Mouse (Mus musculus) monocyte, adult 5-6 weeks (primary cell): ENCODE measurements around the gene Muc1. TPM values are rescaled to one million over a fixed set of nuclear protein-coding genes. Genes with fewer than 3 reads are reported as not detected.

ENCODE experiments used
- ATAC-seq: fragments of 153-309, 156-312 bp; replicated peaks from 2 replicates; pipeline ENCODE4 v1.8.0; 2017; ENCODE audit warnings: mild to moderate bottlenecking; ENCODE audit not compliant: low TSS enrichment, insufficient number of reproducible peaks, severe bottlenecking, poor library complexity, low FRiP score
- total RNA-seq: library from RNA; stranded (forward); fragments of 200-1000, 200-491, 200-594 nt; gene quantifications from 3 replicates; pipeline ENCODE4 v1.2.3, GENCODE M21; 2017

Muc1 gene
- total RNA-seq = 0.85 to 2.2 TPM (median 0.86 TPM) in 3 replicates

GRCm38 (mm10) chr3:89228836-89229235 is at the start of gene Muc1:
TSS of gene Muc1 (plus strand) at chr3:89229057.
- ATAC-seq = no peak

- ATAC-seq = no peak
These were observed 46.9 kb upstream of the Muc1 start for GRCm38 (mm10) chr3:89181749-89182500.

- ATAC-seq = no peak
These were observed 46.3 kb upstream of the Muc1 start for GRCm38 (mm10) chr3:89182531-89183057.

- ATAC-seq = peak; percentile 72
These were observed 45.5 kb upstream of the Muc1 start, which contains the start of gene Fam189b for GRCm38 (mm10) chr3:89183058-89183958. TSS of gene Fam189b (plus strand) at chr3:89183143.

- no peak for ATAC-seq
These were observed 44.9 kb upstream of the Muc1 start for GRCm38 (mm10) chr3:89183959-89184315.

GRCm38 (mm10) chr3:89187197-89187596 is 41.7 kb upstream of the Muc1 start:
- no peak for ATAC-seq

- no peak for ATAC-seq
These were observed 41.0 kb upstream of the Muc1 start for GRCm38 (mm10) chr3:89187690-89188477.

- no peak for ATAC-seq
These were observed 40.4 kb upstream of the Muc1 start for GRCm38 (mm10) chr3:89188478-89188875.

- ATAC-seq = 0 out of 2 replicates have a peak, but pooled peaks have one; percentile 24
These were observed 38.4 kb upstream of the Muc1 start for GRCm38 (mm10) chr3:89190436-89190835.

- no peak for ATAC-seq
These were observed 35.5 kb upstream of the Muc1 start for GRCm38 (mm10) chr3:89193351-89193750.

GRCm38 (mm10) chr3:89193853-89194252 is 35.0 kb upstream of the Muc1 start:
- ATAC-seq = no peak

- peak; percentile 94 for ATAC-seq
These were observed 32.6 kb upstream of the Muc1 start for GRCm38 (mm10) chr3:89195979-89196877.

- no peak for ATAC-seq
These were observed 29.0 kb upstream of the Muc1 start for GRCm38 (mm10) chr3:89199839-89200238.

- peak; percentile 86 for ATAC-seq
These were observed 26.4 kb upstream of the Muc1 start, which contains the start of gene Gba for GRCm38 (mm10) chr3:89202253-89203141. TSS of gene Gba (plus strand) at chr3:89202928.

- no peak for ATAC-seq
These were observed 25.7 kb upstream of the Muc1 start for GRCm38 (mm10) chr3:89203142-89203514.

GRCm38 (mm10) chr3:89206079-89206478 is 22.8 kb upstream of the Muc1 start:
- no peak for ATAC-seq

- no peak for ATAC-seq
These were observed 22.2 kb upstream of the Muc1 start for GRCm38 (mm10) chr3:89206695-89207094.
